Mouse (Mus musculus): ENCODE data around the gene Crybg3.

Gene Crybg3

GRCm38 (mm10) chr16:59529570-59529969, 71.2 kb downstream of the Crybg3 start:
- DNase-seq, result no peak

GRCm38 (mm10) chr16:59526939-59527338, 73.8 kb downstream of the Crybg3 start:
- DNase-seq, result no peak

DNA sequence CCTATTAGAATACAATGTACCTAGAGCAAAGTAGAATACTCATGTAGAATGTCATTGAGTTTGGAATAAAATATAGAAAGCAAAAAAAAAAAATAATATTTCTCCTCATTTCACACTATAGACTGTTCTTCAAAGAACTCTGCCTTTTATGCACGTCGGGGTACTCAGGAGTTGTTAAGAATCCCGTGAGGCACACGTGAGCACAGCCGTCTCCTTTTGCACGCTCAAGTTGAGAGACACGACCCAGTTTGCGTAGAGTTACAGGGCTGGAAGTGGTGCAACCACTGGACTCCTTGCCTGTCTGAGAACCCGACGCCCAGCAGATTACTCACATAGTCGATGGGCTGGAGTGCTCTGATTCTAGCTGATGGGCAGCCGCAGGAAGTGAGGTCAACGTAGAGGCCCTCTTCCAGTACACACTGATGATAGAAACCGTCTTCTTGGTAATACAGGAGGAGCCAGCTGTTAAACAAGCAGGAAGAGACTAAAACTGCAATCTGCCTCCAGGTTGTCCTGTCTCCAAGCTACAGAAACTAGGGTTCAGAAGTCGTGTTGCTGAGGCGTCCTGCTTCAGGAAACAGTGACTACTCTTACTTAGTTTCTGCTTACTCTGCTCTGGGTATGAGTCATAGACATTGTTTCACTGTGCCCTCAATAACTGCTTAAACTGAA, 78.9 kb downstream of the Crybg3 start:
- no peak for DNase-seq

DNA sequence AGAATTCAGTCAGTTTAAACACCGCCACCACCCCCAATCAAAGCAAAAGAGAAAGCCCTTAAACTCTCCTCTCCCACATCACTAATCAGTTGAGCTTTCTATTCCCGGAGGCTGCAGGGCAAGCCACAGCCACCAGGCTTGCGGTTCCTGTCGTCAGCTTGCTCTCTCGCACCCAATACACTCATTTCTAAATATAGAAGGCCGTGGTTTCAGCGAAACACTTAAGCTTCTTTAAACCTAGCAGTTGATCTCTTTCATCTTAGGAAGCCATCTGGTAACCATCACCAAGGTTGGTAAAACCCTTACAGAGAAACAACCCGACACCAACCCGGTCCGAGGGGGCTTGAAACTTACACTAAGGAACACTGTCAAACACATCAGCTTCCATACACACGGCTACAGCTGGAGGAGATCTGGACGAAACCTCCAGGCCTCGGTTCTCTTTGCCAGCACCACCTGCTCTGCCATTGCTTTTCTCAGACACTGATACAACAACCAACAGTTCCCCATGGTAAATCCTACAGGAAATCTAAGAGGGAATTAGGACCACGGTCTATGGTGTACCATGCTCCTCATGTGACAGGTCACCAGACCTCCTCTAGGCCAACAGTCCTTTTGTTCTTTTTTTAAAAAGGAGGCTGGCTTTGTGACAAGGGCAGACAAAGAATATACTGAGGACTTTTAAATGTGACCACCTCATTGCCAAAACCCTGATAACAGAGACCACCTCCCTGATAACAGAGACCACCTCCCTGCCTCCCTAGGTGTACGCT, 83.1 kb downstream of the Crybg3 start:
- no peak for DNase-seq

DNA sequence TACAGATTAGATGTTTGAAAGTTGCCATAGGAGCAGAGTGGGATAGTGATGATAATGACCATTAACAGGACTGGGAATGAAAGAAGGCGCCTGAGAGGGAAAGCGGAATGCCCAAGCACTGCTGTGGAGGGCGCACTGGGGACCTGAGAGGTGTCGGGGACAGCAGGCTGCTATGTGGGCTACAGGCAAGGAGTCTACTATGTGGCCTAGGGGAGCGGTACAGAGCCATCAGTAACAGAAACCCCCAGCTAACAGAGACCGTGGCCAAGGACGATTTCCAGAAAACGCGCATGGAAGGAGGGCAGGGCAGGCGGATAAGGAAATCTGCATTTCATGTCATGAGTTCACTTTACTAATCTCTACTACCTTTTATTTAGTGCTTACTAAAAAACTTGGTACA, 83.8 kb downstream of the Crybg3 start:
- DNase-seq, result no peak

DNA sequence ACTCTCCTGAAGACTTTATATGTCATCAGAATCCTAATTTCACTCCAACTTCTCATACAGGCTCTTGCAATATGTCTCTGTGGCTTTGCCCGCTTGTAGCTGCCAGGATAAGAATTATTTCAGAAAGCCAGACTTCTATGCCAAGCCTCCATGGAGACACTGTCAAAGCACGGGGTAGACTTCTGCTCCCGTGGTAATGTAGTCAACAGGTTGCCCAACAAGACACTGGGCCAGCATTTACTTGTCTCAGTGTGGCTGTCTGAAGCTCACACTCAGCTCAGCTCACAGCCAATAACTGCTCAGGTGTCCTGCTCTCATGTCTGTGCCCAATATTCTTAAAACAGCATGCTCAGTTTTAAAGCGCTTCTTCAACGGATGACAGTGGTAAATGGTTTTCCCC, 85.6 kb downstream of the Crybg3 start:
- DNase-seq, result no peak

DNA sequence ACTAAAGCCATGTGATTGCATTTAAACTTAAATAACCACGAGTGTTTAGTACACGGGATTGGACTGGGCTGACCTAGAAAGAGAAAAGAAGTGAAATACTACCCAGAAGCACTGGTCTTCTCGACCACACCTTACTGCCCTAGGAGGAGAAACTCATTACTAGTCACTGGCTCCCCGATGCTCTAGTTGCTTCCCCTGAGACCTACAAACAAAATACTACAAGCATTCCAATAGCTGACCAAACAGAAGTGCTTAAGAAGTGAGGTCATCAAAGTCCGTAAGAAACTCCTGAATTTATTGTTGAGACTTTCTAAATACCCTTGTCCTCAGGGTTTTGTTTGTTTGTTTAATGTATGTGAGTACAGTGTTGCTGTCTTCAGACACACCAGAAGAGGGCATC, 90.9 kb downstream of the Crybg3 start:
- no peak for DNase-seq

- no peak for DNase-seq
These were observed 101.6 kb downstream of the Crybg3 start for GRCm38 (mm10) chr16:59499180-59499579.

DNA sequence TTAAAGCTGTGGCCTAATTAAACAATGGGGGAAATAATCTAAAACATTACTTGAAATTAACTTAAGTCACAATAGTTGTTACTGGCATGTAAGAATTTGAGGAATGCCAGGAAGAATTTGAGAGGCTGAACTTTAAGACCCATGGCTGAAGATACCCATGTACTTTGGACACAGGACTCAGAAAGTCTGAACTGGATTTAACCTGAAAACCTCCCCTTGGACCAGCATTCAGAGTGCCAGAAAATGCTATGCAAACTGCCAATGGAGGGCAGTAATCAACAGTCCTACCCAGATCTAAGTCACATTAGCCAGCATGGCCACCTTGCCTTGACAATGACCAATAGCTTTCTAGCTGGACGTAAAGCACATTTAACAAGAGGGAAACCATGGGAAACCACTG, 102.8 kb downstream of the Crybg3 start:
- no peak for DNase-seq

DNA sequence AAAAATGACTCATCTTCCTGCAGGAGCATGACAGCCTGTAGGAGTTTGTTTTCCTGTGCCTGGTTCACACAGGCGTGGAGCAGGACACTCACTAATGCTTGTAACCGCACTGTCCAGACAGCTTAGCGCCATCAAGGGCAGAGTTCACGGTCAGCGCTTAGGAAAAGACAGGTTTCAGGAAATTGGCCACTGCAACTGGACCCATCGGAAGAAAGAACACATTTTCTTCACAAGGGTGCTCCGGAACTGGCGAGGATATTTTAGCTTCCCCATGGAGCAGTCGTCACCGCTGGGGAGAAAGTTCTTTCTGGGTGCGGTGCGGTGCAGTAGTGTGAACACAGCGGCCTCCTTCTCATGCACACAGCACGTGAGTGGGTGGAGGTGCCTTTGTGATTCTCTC, 107.6 kb downstream of the Crybg3 start:
- DNase-seq, result no peak

DNA sequence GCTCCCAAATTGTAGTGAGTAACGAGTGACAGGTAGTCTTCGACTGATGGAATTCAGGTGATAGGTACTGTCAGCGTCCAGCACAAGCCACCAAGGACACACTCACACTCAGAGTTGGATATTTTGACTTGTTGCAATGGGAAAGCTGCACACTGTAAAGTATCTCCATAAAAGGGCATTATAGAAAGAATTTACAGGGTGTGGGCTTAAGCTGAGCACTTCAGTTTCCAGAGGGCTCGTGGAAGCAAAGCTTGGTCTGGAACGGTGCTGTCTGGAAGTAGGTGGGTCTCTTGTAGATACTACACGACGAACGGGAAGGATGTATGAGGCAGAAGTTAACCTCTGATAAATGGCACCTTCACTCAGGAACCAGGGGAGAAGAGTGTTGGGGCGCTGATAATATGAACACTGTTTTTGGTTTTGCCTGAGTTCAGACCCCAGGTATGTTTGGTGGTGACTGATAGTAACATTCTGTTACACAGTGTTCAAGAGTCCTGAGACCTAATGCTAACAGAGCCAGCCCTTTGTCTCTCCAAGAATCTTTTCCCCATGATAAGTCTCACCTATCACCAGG, 112.7 kb downstream of the Crybg3 start:
- no peak for DNase-seq

- DNase-seq, result peak; percentile 6
These were observed 113.5 kb downstream of the Crybg3 start for GRCm38 (mm10) chr16:59487239-59487638.

- no peak for DNase-seq
These were observed 122.8 kb downstream of the Crybg3 start for GRCm38 (mm10) chr16:59477955-59478354.

DNA sequence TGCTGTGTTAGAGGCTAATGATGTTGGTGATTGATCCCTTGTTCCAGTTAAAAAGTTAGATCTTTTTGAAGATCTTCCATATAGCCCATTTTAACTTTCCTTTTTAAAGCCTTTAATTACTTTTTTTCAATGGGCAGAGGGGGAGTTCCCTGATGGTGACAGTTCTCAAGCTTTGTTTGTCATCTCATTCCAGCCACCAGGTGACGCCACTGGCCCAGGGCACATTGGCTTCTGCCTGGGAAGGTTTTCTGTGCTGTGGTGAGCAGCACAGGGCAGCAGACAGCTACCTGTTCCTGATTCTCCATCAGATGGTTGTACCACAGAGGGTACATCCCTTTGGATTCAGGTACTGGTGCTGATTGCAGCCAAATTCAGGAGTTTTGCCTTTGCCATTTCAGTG, 126.0 kb downstream of the Crybg3 start:
- DNase-seq, result peak; percentile 82

DNA sequence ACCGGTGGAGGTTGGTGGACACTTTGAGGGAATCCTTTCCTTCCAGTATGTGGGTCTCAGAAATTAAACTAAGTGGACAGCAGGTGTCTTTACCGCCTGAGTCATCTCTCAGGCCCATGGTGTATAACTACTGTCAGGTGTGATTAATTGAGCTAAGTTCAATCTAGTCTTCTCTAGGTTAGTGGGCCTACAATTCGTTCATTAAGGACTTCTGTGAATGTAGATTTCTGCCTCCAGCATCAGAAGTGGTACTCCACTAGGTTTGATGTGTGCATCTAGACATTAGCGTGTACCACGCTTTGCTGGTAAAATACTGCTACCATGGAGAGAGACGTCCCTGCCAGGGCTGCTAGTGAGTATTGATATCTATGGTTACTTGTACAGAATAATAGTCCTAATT, 128.2 kb downstream of the Crybg3 start:
- DNase-seq, result no peak

DNA sequence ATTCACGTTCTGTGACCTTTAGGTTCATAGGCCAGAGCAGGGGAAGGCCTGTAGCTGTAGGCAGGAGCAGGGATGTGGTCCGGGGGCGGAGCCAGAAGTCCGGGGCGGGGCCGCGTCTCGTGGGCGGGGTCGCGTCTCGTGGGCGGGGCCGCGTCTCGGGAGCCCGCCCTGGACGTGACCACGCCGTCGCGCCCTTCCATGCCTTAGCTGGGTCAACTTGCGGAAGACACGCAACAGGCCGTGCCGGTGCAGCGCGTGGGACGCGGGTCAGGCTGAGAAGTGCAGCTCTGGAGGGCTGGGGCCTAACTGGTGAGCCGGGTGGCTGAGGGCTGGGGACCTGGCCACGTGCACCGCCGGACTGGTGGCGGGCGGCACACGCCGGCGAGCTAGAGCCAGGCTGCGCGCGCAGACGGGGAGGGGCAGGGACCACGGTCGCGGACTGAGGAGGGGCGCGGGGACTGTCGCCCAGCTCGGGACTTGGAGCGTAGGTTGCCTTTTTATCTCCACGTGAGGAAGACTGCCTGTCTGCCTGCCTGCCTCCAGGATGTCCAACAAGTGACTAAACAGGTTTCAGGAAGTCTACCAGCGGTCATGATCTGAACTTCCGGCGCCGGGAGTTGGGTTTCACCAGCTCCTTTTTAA, 129.0 kb downstream of the Crybg3 start, which contains the start of gene Riox2:
Gene Riox2, plus strand, starts transcription at position 139 of the 642 bp plus-strand sequence.
- peak; percentile 81 for DNase-seq

DNA sequence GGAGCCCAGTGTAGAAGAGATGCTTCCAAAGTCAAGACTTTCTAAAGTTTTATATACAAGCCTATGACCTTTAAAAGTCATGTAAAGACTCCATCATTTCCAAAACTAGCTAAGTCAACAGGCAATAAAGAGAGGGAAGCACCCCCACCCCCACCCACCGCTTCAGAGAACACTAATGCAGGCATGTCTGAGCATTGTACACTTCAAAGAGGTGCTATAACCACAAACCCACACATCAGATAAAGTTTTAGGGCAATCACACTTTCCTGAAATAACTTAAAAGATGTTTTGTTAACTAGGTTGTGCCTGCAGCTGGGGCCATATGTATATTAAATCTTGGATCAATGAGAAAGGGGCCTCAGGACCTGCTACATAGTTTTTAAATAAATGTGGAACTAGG, 130.9 kb downstream of the Crybg3 start:
- DNase-seq, result no peak

GRCm38 (mm10) chr16:59463973-59464372, 136.8 kb downstream of the Crybg3 start:
- DNase-seq, result no peak

DNA sequence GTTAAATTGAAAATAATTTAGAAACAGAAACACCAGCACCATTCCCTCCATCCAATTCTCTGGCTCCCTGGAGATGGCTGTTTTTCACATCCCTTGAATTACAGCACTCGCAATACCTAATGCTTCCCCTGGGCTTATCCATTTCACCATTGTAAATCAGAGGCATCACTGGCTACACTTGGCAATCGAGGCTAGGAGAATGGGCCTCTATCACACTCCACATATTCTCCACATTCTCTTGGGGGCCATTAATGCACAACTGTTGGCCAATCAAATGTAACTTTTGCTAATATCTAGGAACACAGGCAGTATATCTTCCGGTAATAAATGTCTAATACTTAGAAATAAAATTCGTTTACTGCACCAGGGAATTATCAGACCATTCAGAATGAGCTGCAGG, 137.2 kb downstream of the Crybg3 start:
- DNase-seq, result no peak

DNA sequence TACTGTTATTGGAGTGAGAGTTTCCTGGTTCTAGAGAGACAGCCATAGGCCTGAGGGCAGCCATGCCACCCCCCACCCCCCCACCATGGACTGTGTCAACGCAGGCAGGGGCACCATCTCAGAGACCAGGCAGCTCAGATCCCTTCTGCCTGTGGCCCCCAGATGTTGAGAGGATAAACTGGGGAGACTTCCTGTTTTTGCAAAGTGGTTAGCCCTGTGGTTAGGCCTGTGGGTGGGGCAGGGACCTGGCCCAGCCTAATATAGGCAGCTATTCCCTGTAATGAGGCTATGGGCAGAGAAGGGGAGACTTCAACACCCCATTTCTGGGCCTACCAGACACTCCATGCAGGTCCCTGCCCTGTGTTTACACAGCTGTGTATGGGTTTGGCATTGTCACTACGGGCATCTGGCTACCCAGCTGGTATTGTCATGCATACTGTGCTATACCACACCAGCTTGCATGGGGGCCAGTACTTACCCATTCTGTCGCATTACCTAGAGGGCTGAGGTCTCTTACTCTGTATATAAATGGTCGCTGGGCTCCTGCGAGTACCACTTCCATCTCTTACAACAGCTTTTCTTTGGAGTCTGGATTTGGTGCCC, 141.4 kb downstream of the Crybg3 start:
- peak; percentile 20 for DNase-seq

GRCm38 (mm10) chr16:59451813-59452212, 149.0 kb downstream of the Crybg3 start:
- DNase-seq, result no peak

DNA sequence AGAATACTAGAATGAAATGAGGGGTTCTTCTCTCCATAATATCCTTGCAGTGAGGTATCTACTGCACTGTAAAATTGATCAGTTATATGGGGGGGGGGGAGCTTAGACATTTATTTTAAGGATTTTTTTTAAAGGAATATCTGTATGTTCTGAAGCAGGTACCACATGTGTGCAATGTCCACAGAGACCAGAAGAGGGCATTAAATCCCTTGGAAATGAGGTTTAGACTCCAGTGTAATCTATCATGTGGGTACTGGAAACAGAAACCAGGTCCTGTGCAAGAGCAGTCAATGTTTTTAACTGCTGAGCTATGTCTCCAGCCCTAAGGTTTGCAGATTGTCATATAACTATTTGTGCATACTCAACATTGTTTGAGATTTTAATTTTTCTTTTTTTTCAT, 151.7 kb downstream of the Crybg3 start:
- DNase-seq, result no peak

DNA sequence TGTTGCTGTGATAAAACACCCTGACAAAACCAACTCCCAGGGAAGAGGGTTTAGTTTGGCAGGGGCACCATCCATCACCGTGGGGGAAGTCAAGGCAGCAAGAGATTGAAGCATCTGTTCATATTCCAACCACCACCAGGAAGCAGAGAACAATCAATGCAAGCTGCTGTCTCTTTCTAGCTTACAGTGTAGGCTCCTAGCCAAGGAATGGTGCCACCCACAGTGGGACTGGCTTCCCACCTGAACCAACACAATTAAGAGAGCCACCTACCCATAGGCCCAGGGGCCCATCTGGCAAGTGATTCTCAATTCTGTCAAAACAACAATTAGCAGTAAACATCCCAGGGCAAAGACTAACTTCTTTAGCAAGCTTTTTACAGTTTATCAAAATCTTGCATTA, 152.6 kb downstream of the Crybg3 start:
- DNase-seq, result no peak
